Mouse (Mus musculus): ENCODE measurements at regions not wholly inside any gene's neighbourhood (a gene's known extent, or its start where the extent isn't known, plus 50 kb on each side); places are given as distances from the start of the nearest gene placed in this dataset.
"Not testable (repeated sequence)": the region's sequence is repeated elsewhere in the genome, so short reads cannot be mapped to it uniquely, and the experiment has no call there.

GRCm38 (mm10) chr11:16629410-16630129 is 121.3 kb upstream of the Sec61g start:
- ATAC-seq (replicated peaks in 1 of 2; ENCODE audit: insufficient read depth in 1 of 2, low FRiP score in 2 of 2, low TSS enrichment in 1 of 2, low read depth in 1 of 2, poor library complexity in 2 of 2, severe bottlenecking in 2 of 2): peak; percentile 77 to 82; a peak in 3 of 4 replicates

GRCm38 (mm10) chr11:16635796-16636195 is 116.2 kb upstream of the Egfr start:
- not testable (repeated sequence) for ATAC-seq (replicated peaks in 1 of 2; ENCODE audit: insufficient read depth in 1 of 2, low FRiP score in 2 of 2, low TSS enrichment in 1 of 2, low read depth in 1 of 2, poor library complexity in 2 of 2, severe bottlenecking in 2 of 2)

GRCm38 (mm10) chr11:16637679-16638078 is 114.3 kb upstream of the Egfr start:
- ATAC-seq (replicated peaks in 1 of 2; ENCODE audit: insufficient read depth in 1 of 2, low FRiP score in 2 of 2, low TSS enrichment in 1 of 2, low read depth in 1 of 2, poor library complexity in 2 of 2, severe bottlenecking in 2 of 2): peak in 1 of 2 experiments; percentile 39; a peak in 2 of 4 replicates

- peak; percentile 42 to 51; a peak in 2 of 4 replicates for ATAC-seq (replicated peaks in 1 of 2; ENCODE audit: insufficient read depth in 1 of 2, low FRiP score in 2 of 2, low TSS enrichment in 1 of 2, low read depth in 1 of 2, poor library complexity in 2 of 2, severe bottlenecking in 2 of 2)
Observed at GRCm38 (mm10) chr11:16638349-16638748, 113.7 kb upstream of the Egfr start.

GRCm38 (mm10) chr11:16649599-16649998 is 102.4 kb upstream of the Egfr start:
- no peak for ATAC-seq (replicated peaks in 1 of 2; ENCODE audit: insufficient read depth in 1 of 2, low FRiP score in 2 of 2, low TSS enrichment in 1 of 2, low read depth in 1 of 2, poor library complexity in 2 of 2, severe bottlenecking in 2 of 2)

- no peak for ATAC-seq (replicated peaks in 1 of 2; ENCODE audit: insufficient read depth in 1 of 2, low FRiP score in 2 of 2, low TSS enrichment in 1 of 2, low read depth in 1 of 2, poor library complexity in 2 of 2, severe bottlenecking in 2 of 2)
Observed at GRCm38 (mm10) chr11:16663806-16664205, 88.2 kb upstream of the Egfr start.

GRCm38 (mm10) chr11:16669453-16670251 is 82.4 kb upstream of the Egfr start:
- peak; percentile 83 to 91 for ATAC-seq (replicated peaks in 1 of 2; ENCODE audit: insufficient read depth in 1 of 2, low FRiP score in 2 of 2, low TSS enrichment in 1 of 2, low read depth in 1 of 2, poor library complexity in 2 of 2, severe bottlenecking in 2 of 2)

GRCm38 (mm10) chr11:16670282-16670681 is 81.7 kb upstream of the Egfr start:
- no peak for ATAC-seq (replicated peaks in 1 of 2; ENCODE audit: insufficient read depth in 1 of 2, low FRiP score in 2 of 2, low TSS enrichment in 1 of 2, low read depth in 1 of 2, poor library complexity in 2 of 2, severe bottlenecking in 2 of 2)

- not testable (repeated sequence) for ATAC-seq (replicated peaks in 1 of 2; ENCODE audit: insufficient read depth in 1 of 2, low FRiP score in 2 of 2, low TSS enrichment in 1 of 2, low read depth in 1 of 2, poor library complexity in 2 of 2, severe bottlenecking in 2 of 2)
Observed at GRCm38 (mm10) chr11:16675951-16676350, 76.1 kb upstream of the Egfr start.

GRCm38 (mm10) chr11:16683538-16683937 is 68.5 kb upstream of the Egfr start:
- ATAC-seq (replicated peaks in 1 of 2; ENCODE audit: insufficient read depth in 1 of 2, low FRiP score in 2 of 2, low TSS enrichment in 1 of 2, low read depth in 1 of 2, poor library complexity in 2 of 2, severe bottlenecking in 2 of 2): no peak

- ATAC-seq (replicated peaks in 1 of 2; ENCODE audit: insufficient read depth in 1 of 2, low FRiP score in 2 of 2, low TSS enrichment in 1 of 2, low read depth in 1 of 2, poor library complexity in 2 of 2, severe bottlenecking in 2 of 2): no peak
Observed at GRCm38 (mm10) chr11:16695596-16695995, 56.4 kb upstream of the Egfr start.

GRCm38 (mm10) chr11:16696787-16697186 is 55.2 kb upstream of the Egfr start:
- no peak for ATAC-seq (replicated peaks in 1 of 2; ENCODE audit: insufficient read depth in 1 of 2, low FRiP score in 2 of 2, low TSS enrichment in 1 of 2, low read depth in 1 of 2, poor library complexity in 2 of 2, severe bottlenecking in 2 of 2)

- ATAC-seq (replicated peaks in 1 of 2; ENCODE audit: insufficient read depth in 1 of 2, low FRiP score in 2 of 2, low TSS enrichment in 1 of 2, low read depth in 1 of 2, poor library complexity in 2 of 2, severe bottlenecking in 2 of 2): no peak
Observed at GRCm38 (mm10) chr11:16701826-16702225, 50.2 kb upstream of the Egfr start.
